Comparison of ENCODE assay signal across 8 mouse cellular contexts in genomic region chr1:132292318-132293129, GRCm38 (mm10). TPM values are rescaled to one million over a fixed set of nuclear protein-coding genes. Genes with fewer than 3 reads are reported as not detected.
DNase-seq lines count a peak whose midpoint lies in the region; ATAC-seq and TF ChIP-seq lines count a peak whose summit lies in the region.

No protein-coding gene starts in this region.

- peaks cover 7% of the 10 kb centered on the region for H3K79me2 ChIP-seq in myocyte (ENCODE audit: control insufficient read depth, insufficient read depth)

- DNase-seq in cerebellum, adult 9-10 months = peak; percentile 32
- no peak for DNase-seq in cerebellum, adult 11 months
- peak; percentile 90 for DNase-seq in 3134 (ENCODE audit: extremely low read depth, insufficient read length, low spot score)
- DNase-seq in embryonic facial prominence, embryonic 14.5 days (ENCODE audit: low spot score) = peak; percentile 90
- no peak for DNase-seq in layer of hippocampus, postnatal 25 days (ENCODE audit: extremely low spot score in 1 of 2, low spot score in 1 of 2)
- DNase-seq in layer of hippocampus, adult 9-11 months = no peak

- peak overlapping the region; percentile 76 for H3K27ac ChIP-seq in embryonic facial prominence, embryonic 14.5 days (replicated peaks; ENCODE audit: low read depth, low read length)
- peak overlapping the region; percentile 85 for H3K27ac ChIP-seq in kidney, embryonic 16.5 days (ENCODE audit: low read length)

- peak; percentile 72 for ATAC-seq in embryonic facial prominence, embryonic 14.5 days (ENCODE audit: low read depth)
- ATAC-seq in kidney, embryonic 16.5 days (ENCODE audit: low FRiP score, low TSS enrichment) = peak; percentile 74

- TF ChIP-seq POLR2A in myocyte (IDR thresholded peaks at IDR 0.05; ENCODE audit: insufficient read length, low read depth) = peak; percentile 56

- H3K4me1 ChIP-seq in embryonic facial prominence, embryonic 14.5 days (ENCODE audit: control insufficient read depth, insufficient read depth, low read length) = peaks cover 24% of the 10 kb centered on the region
- H3K4me1 ChIP-seq in kidney, embryonic 16.5 days (ENCODE audit: insufficient read depth, low read length) = peaks cover 37% of the 10 kb centered on the region

- no peak overlapping the region for H3K4me3 ChIP-seq in embryonic facial prominence, embryonic 14.5 days (ENCODE audit: low read depth, low read length)
- no peak overlapping the region for H3K4me3 ChIP-seq in kidney, embryonic 16.5 days (ENCODE audit: low read length)
- H3K4me3 ChIP-seq in myocyte = peak overlapping the region; percentile 22

- H3ac ChIP-seq in myocyte (ENCODE audit: control insufficient read depth, insufficient read length) = no peak overlapping the region

- no peaks in the 10 kb centered on the region for H3K9me3 ChIP-seq in embryonic facial prominence, embryonic 14.5 days (ENCODE audit: control insufficient read depth, low read length)
- no peaks in the 10 kb centered on the region for H3K9me3 ChIP-seq in kidney, embryonic 16.5 days (ENCODE audit: low read length)

- H3K36me3 ChIP-seq in embryonic facial prominence, embryonic 14.5 days (ENCODE audit: control insufficient read depth, insufficient read depth, low read length) = no peaks in the 10 kb centered on the region
- no peaks in the 10 kb centered on the region for H3K36me3 ChIP-seq in kidney, embryonic 16.5 days (ENCODE audit: insufficient read depth, low read length)
- no peaks in the 10 kb centered on the region for H3K36me3 ChIP-seq in myocyte (ENCODE audit: control insufficient read depth, insufficient read depth)

- no peak overlapping the region for H3K9ac ChIP-seq in embryonic facial prominence, embryonic 14.5 days (ENCODE audit: low read depth, low read length)
- H3K9ac ChIP-seq in kidney, embryonic 16.5 days (replicated peaks; ENCODE audit: low read length) = 0 out of 2 replicates have a peak overlapping the region, but pooled peaks have one; percentile 2

- H3K27me3 ChIP-seq in embryonic facial prominence, embryonic 14.5 days (replicated peaks; ENCODE audit: control insufficient read depth, insufficient read depth, low read length) = peaks cover 7% of the 10 kb centered on the region
- H3K27me3 ChIP-seq in kidney, embryonic 16.5 days (ENCODE audit: insufficient read depth, low read length) = peaks cover 6% of the 10 kb centered on the region; the same call in 1 of the 2 replicates
- H3K27me3 ChIP-seq in myocyte (ENCODE audit: control insufficient read depth, insufficient read depth, insufficient read length) = no peaks in the 10 kb centered on the region

- 29% methylated on average over 21 of the region's 21 CpGs for WGBS in embryonic facial prominence, embryonic 14.5 days
- WGBS in kidney, embryonic 16.5 days = 16% methylated on average over 21 of the region's 21 CpGs

- H3K4me2 ChIP-seq in embryonic facial prominence, embryonic 14.5 days (ENCODE audit: low read depth, low read length) = peak overlapping the region; percentile 6; the same call in 1 of the 2 replicates
- H3K4me2 ChIP-seq in kidney, embryonic 16.5 days (replicated peaks; ENCODE audit: low read depth, low read length) = 0 out of 2 replicates have a peak overlapping the region, but pooled peaks have one; percentile 1
- H3K4me2 ChIP-seq in myocyte (ENCODE audit: low read depth) = peak overlapping the region; percentile 94

TF ChIP-seq in myocyte, 11 proteins besides CTCF, POLR2A, EP300 and RAD21:
- TF ChIP-seq MYOG (IDR thresholded peaks at IDR 0.05; ENCODE audit: control insufficient read depth in 1 of 3, insufficient read depth in 1 of 3, insufficient read length in 2 of 3, low read depth in 2 of 3) (peak in 1 of 3 experiments; percentile 58), TCF3 (IDR thresholded peaks at IDR 0.05; ENCODE audit: insufficient read length, low read depth) (no peak), MYOD1 (IDR thresholded peaks at IDR 0.05; ENCODE audit: control insufficient read depth in 1 of 3, insufficient read length in 2 of 3, low read depth in 2 of 3) (peak in 1 of 3 experiments; percentile 35), POLR2AphosphoS2 (IDR thresholded peaks at IDR 0.05; ENCODE audit: insufficient read length, low read depth) (peak; percentile 42), TCF12 (IDR thresholded peaks at IDR 0.05; ENCODE audit: insufficient read depth, poor library complexity, severe bottlenecking) (no peak)
TF ChIP-seq in myocyte: peak in this region for 3.

RNA-seq across cellular contexts. Expression of gene Klhdc8a, which starts 5.9 kb away (rescaled TPM):
- 0.52 and 0.70 TPM in 2 replicates for polyA plus RNA-seq in embryonic facial prominence, embryonic 14.5 days (2014; fragmentation: Nextera tagmentation; extraction: Ambion mirVana)
- polyA plus RNA-seq in kidney, embryonic 16.5 days (2015; fragmentation: Nextera tagmentation; extraction: Ambion mirVana) = 1.8 and 2.1 TPM in 2 replicates
- 12.4 TPM for polyA plus RNA-seq in myocyte (2012; fragmentation: generic; extraction: Trizol)
- total RNA-seq in layer of hippocampus, postnatal 25 days (2021) = 1 to 10 TPM; 4.2 to 4.6 TPM

RNA-seq across cellular contexts. Expression of gene Nuak2, which starts 23.4 kb away (rescaled TPM):
- 5.2 and 6.1 TPM in 2 replicates for polyA plus RNA-seq in embryonic facial prominence, embryonic 14.5 days (2014; fragmentation: Nextera tagmentation; extraction: Ambion mirVana)
- 4.3 and 5.5 TPM in 2 replicates for polyA plus RNA-seq in kidney, embryonic 16.5 days (2015; fragmentation: Nextera tagmentation; extraction: Ambion mirVana)
- polyA plus RNA-seq in myocyte (2012; fragmentation: generic; extraction: Trizol) = 6.0 TPM
- under 1 TPM; 0.64 to 0.92 TPM for total RNA-seq in layer of hippocampus, postnatal 25 days (2021)

Comparison
In these comparisons a context has a peak if more than half of its experiments do, and no peak if none do; other contexts are left out.
1. DNase-seq: peak in cerebellum, adult 9-10 months (single experiment), 3134 (single experiment) and embryonic facial prominence, embryonic 14.5 days (single experiment); none in cerebellum, adult 11 months (single experiment), layer of hippocampus, postnatal 25 days (0 of 2) and layer of hippocampus, adult 9-11 months (single experiment).
2. H3K4me2 ChIP-seq: peak in every context shown above with its lines; median percentile 94 in myocyte; 6 in embryonic facial prominence, embryonic 14.5 days; 1 in kidney, embryonic 16.5 days.